Mouse (Mus musculus) hindbrain, embryonic 12.5 days (tissue): ENCODE data around the gene Zfp64. TPM values are rescaled to one million over a fixed set of nuclear protein-coding genes. Genes with fewer than 3 reads are reported as not detected.
A peak's percentile ranks its signal among the peaks of the same experiment; 100 is the strongest.

Experiments used
- ATAC-seq: fragments of 200-750 bp; cut with Nextera tagmentation; 2 replicates; pipeline ENCODE4 v1.8.0; 2017; ENCODE audit warnings: moderate TSS enrichment; ENCODE audit not compliant: low FRiP score
- H3K27ac ChIP-seq: fragments of 300-500 bp; sonication (generic); 2 replicates; pipeline ENCODE4 v1.5.1; 2016; ENCODE audit warnings: mild to moderate bottlenecking
- H3K27me3 ChIP-seq: fragments of 300-500 bp; sonication (generic); 2 replicates; pipeline ENCODE4 v1.6.1; 2016; ENCODE audit warnings: mild to moderate bottlenecking
- H3K36me3 ChIP-seq: fragments of 300-500 bp; sonication (generic); 2 replicates; pipeline ENCODE4 v1.6.1; 2016; ENCODE audit warnings: mild to moderate bottlenecking
- H3K4me1 ChIP-seq: fragments of 300-500 bp; sonication (generic); 2 replicates; pipeline ENCODE4 v1.6.1; 2016
- H3K4me2 ChIP-seq: fragments of 300-500 bp; sonication (generic); replicated peaks from 2 replicates; pipeline ENCODE4 v1.6.1; 2016; ENCODE audit warnings: mild to moderate bottlenecking
- H3K4me3 ChIP-seq: fragments of 300-500 bp; sonication (generic); 2 replicates; pipeline ENCODE4 v1.5.1; 2016; ENCODE audit warnings: mild to moderate bottlenecking
- H3K9ac ChIP-seq: fragments of 300-500 bp; sonication (generic); 2 replicates; pipeline ENCODE4 v1.6.1; 2016; ENCODE audit warnings: mild to moderate bottlenecking, moderate library complexity
- H3K9me3 ChIP-seq: fragments of 300-500 bp; sonication (generic); replicated peaks from 2 replicates; pipeline ENCODE4 v1.6.1; 2016; ENCODE audit warnings: mild to moderate bottlenecking
- WGBS: fragments of 180-500 bp; shearing (Covaris S2); methylation state at CpG from one replicate; pipeline ENCODE4 v1.1.7; 2016; 5-methylcytosine and 5-hydroxymethylcytosine counted together
- polyA plus RNA-seq: library from polyadenylated mRNA; unstranded; fragments of >200 nt; fragmentation: Nextera tagmentation; extraction: Ambion mirVana; gene quantifications from 2 replicates; pipeline ENCODE4 v1.2.1, GENCODE M21; 2016

The Zfp64 gene
- 37.7 and 39.0 TPM in 2 replicates for polyA plus RNA-seq

- Histone ChIP-seq H3K9me3 (no peaks in the 10 kb centered on the region), H3K9ac (peak within 1 kb of the TSS; percentile 82), H3K4me2 (peak within 1 kb of the TSS; percentile 76), H3K4me3 (peak within 1 kb of the TSS; percentile 69), H3K27me3 (no peaks in the 10 kb centered on the region), H3K4me1 (peaks cover 21% of the 10 kb centered on the region), H3K27ac (peak within 1 kb of the TSS; percentile 67), H3K36me3 (peaks cover 15% of the 10 kb centered on the region)
- WGBS = under 1% methylated on average over 52 of the region's 52 CpGs
- peak; percentile 84 for ATAC-seq
Measured at GRCm38 (mm10) chr2:168954835-168955716, at the start of gene Zfp64. TSS of gene Zfp64 (minus strand) at chr2:168955587.

DNA sequence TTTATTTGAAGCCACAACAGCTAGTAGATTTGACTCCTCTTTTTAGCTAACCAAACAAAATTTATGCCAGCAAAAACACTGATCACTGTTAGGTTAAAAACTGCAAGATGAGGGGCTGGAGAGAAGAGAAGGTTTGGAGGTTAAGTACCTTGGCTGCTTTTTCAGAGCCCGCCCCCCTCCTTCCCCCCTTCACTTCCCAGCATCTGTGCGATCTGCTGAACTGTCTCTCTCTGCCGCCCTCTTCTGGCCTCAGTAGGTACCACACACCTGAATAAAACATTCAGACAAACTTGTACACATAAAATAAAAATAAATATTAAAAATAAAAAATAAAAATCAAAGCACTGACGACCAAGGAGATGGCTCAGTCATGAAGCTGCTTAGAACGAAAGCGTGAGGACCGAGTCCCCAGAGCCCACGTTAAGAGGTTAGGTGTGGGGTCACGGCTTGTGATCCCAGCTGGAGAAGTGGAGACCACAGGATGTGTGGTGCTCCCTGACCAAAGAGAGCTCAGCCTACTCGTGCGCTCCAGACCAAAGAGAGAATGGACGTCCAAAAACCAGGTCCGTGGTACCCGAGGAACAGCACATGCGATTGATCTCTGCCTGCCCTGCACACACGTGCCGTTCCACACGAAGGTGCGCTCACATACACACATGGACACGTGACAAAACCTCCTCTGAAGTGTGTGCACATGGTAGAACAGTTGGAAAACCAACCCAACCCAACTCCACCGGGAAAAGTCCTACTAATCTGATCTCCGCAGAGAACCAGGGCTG, 37.4 kb upstream of the Zfp64 start:
- ATAC-seq = no peak

DNA sequence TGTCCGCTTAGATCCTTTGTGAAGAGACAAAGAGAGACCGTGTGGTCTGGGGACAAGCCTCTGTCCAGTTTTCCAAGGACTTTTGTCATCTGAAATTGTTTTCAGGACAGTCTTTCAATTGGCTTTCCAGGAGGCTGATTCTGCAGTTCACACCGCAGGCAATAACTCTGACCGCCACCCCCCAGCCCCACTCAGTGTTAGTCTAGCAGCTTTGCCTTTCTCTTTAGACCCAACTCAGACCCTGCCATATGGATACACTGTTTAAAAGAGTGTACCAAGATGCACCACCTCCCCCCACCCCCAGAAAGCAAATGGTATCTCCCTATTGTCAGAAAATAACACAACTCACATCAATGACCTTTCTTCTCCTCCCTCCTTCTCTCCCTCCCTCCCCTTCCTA, 35.6 kb upstream of the Zfp64 start:
- Histone ChIP-seq H3K4me2 (peak overlapping the region; percentile 25; the same call in 1 of the 2 replicates), H3K9me3 (no peaks in the 10 kb centered on the region; the same call in 1 of the 2 replicates), H3K4me1 (peaks cover 8% of the 10 kb centered on the region), H3K27ac (peak overlapping the region; percentile 48; the same call in 1 of the 2 replicates), H3K9ac (0 out of 2 replicates have a peak overlapping the region, but pooled peaks have one; percentile 1), H3K36me3 (no peaks in the 10 kb centered on the region), H3K4me3 (no peak overlapping the region), H3K27me3 (no peaks in the 10 kb centered on the region)
- no peak for ATAC-seq
- WGBS = 42% methylated on average over 4 of the region's 4 CpGs

More for the DNA sequence above, 37.4 kb upstream of the Zfp64 start:
- H3K4me3 ChIP-seq = no peak overlapping the region
- H3K4me1 ChIP-seq = peaks cover 8% of the 10 kb centered on the region
- no peaks in the 10 kb centered on the region for H3K36me3 ChIP-seq
- H3K9me3 ChIP-seq = no peaks in the 10 kb centered on the region; the same call in 1 of the 2 replicates
- WGBS = 76% methylated on average over 22 of the region's 22 CpGs
- no peak overlapping the region for H3K9ac ChIP-seq
- H3K27ac ChIP-seq = no peak overlapping the region
- H3K4me2 ChIP-seq = no peak overlapping the region
- no peaks in the 10 kb centered on the region for H3K27me3 ChIP-seq

DNA sequence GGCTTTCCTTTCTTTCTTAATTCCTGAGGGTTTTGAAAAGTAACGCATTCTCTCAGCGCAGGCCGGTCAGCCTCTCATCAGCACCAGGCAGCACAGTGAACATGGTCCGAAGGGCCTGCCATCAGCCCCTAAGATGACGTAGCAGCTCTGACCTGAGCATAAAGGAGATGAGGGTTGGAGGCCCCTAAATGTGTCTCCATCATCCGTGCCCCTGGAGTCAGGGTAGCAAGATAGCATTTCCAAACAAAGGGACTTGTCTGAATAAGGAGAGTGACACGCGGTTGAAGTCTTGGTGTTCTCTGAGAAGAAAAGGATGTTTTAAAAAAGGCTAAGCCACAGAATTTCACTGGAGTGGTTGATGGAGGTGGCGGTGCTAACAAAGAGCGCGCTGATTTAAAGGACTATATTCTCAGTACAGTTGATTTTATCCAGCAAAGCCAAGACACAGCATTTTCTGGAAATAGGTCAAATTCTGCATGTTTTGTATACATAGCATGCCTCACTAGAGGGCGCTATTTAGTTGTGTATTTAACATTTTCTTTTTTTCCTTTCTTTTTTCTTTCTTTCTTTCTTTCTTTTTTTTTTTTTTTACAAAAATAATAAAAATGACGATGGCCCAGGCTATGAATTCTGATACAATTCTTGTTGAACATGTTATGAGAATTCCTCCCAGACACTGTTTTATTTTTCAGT, 34.8 kb upstream of the Zfp64 start:
- no peaks in the 10 kb centered on the region for H3K36me3 ChIP-seq
- no peaks in the 10 kb centered on the region; the same call in 1 of the 2 replicates for H3K9me3 ChIP-seq
- H3K9ac ChIP-seq = no peak overlapping the region
- 50% methylated on average over 13 of the region's 13 CpGs for WGBS
- no peak overlapping the region for H3K4me3 ChIP-seq
- H3K4me2 ChIP-seq = peak overlapping the region; percentile 25; the same call in 1 of the 2 replicates
- H3K4me1 ChIP-seq = peaks cover 8% of the 10 kb centered on the region
- peak overlapping the region; percentile 55; the same call in 1 of the 2 replicates for H3K27ac ChIP-seq
- H3K27me3 ChIP-seq = no peaks in the 10 kb centered on the region
- no peak for ATAC-seq

DNA sequence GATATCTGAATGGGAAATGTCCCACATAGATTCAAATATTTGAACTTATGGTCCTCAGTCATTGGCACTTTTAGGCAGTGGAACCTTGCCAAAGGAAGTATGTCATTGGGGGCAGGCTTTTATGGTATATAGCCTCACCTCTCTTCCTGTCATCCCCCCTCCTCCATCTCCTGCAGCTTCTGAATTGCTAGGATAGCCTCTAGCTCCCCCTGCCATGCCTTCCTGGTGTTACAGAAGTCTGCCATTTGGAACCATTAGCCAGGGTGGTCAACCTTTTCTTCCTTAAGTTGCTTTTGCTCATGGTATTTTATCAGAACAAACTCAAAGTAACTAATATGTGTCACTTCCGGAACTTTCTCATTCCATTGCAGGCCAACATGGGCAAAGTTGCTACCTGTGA, 32.7 kb upstream of the Zfp64 start:
- ATAC-seq = no peak

DNA sequence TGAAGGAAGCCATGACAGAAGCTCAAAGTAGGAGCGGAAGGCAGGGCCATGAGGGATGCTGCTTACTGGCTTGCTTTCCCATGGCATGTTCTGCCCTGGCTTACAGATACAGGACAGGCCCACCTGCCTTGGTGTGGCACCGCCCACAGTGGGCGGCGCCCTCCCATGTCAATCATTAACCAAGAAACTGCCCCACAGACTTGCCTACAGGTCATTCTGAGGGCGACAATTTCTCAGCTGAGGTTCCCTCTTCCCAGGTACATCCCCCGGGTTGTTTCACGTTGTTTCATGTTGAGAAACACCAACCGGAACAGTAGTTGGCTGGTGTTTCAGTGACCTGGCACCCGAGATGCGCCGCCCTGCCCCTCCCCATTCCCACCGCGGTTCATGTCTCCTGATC, 32.0 kb upstream of the Zfp64 start:
- ATAC-seq = no peak
- Histone ChIP-seq H3K4me1 (peaks cover 8% of the 10 kb centered on the region), H3K9ac (no peak overlapping the region), H3K4me2 (no peak overlapping the region), H3K36me3 (no peaks in the 10 kb centered on the region), H3K9me3 (no peaks in the 10 kb centered on the region), H3K4me3 (no peak overlapping the region), H3K27me3 (no peaks in the 10 kb centered on the region), H3K27ac (no peak overlapping the region)
- 81% methylated on average over 13 of the region's 13 CpGs for WGBS

More for the DNA sequence above, 32.7 kb upstream of the Zfp64 start:
- H3K4me3 ChIP-seq = no peak overlapping the region
- no peak overlapping the region for H3K4me2 ChIP-seq
- no peaks in the 10 kb centered on the region for H3K9me3 ChIP-seq
- no peak overlapping the region for H3K9ac ChIP-seq
- H3K27ac ChIP-seq = no peak overlapping the region
- H3K4me1 ChIP-seq = peaks cover 8% of the 10 kb centered on the region
- 96% methylated on average over 1 of the region's 1 CpGs for WGBS
- no peaks in the 10 kb centered on the region for H3K36me3 ChIP-seq
- no peaks in the 10 kb centered on the region for H3K27me3 ChIP-seq

- H3K27ac ChIP-seq = no peak overlapping the region
- WGBS = 93% methylated on average over 7 of the region's 7 CpGs
- no peaks in the 10 kb centered on the region for H3K27me3 ChIP-seq
- no peak overlapping the region for H3K4me3 ChIP-seq
- H3K4me1 ChIP-seq = no peaks in the 10 kb centered on the region
- ATAC-seq = no peak
- no peak overlapping the region for H3K9ac ChIP-seq
- no peaks in the 10 kb centered on the region for H3K36me3 ChIP-seq
- H3K9me3 ChIP-seq = no peaks in the 10 kb centered on the region
- H3K4me2 ChIP-seq = no peak overlapping the region
Measured at GRCm38 (mm10) chr2:168981951-168982350, 26.6 kb upstream of the Zfp64 start.

DNA sequence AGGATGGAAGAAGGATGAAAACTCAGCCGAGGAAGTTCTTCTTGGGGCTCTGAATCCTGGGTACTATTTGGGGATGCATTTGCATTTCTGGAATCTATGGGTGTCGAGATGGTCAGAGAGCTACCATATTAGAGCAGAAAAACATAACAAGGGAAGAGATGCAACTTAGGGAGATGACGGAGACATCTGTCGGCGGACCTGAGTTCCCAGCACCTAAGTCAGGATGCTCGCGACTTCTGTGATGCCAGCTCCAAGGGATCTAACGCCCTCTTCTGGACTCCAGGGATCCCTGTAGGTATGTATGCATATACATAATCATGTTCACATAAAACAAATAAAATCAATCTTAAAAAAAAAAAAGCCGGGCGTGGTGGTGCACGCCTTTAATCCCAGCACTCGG, 26.1 kb upstream of the Zfp64 start:
- H3K4me3 ChIP-seq = no peak overlapping the region
- H3K4me2 ChIP-seq = peak overlapping the region; percentile 9; the same call in 1 of the 2 replicates
- WGBS = 76% methylated on average over 12 of the region's 12 CpGs

DNA sequence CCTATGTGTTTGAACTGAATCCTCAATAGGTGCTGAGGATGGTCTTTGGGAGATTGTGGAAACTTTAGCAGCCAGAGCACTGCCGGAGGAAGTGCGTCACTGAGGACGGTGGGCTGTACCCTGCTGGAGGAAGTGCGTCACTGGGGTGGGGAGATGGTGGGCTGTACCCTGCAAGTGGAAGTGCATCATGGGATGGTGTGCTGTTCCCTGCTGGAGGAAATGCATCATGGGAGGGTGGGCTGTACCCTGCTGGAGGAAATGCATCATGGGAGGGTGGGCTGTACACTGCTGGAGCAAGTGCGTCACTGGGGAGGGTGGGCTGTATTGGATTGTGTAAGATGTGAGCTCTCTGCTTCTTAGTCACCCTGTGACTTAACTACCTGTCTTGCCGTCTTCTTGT, 25.5 kb upstream of the Zfp64 start:
- no peaks in the 10 kb centered on the region for H3K4me1 ChIP-seq
- H3K36me3 ChIP-seq = no peaks in the 10 kb centered on the region
- no peaks in the 10 kb centered on the region for H3K9me3 ChIP-seq
- WGBS = 47% methylated on average over 6 of the region's 6 CpGs
- H3K4me3 ChIP-seq = no peak overlapping the region
- no peak overlapping the region for H3K27ac ChIP-seq
- H3K9ac ChIP-seq = no peak overlapping the region
- peak overlapping the region; percentile 15; the same call in 1 of the 2 replicates for H3K4me2 ChIP-seq
- ATAC-seq = peak; percentile 73
- no peaks in the 10 kb centered on the region for H3K27me3 ChIP-seq

More for the DNA sequence above, 26.1 kb upstream of the Zfp64 start:
- Histone ChIP-seq H3K9me3 (no peaks in the 10 kb centered on the region), H3K4me1 (no peaks in the 10 kb centered on the region), H3K27me3 (no peaks in the 10 kb centered on the region), H3K36me3 (no peaks in the 10 kb centered on the region), H3K27ac (no peak overlapping the region), H3K9ac (no peak overlapping the region)
- no peak for ATAC-seq

GRCm38 (mm10) chr2:168979742-168980141, 24.4 kb upstream of the Zfp64 start:
- ATAC-seq = no peak
- no peak overlapping the region for H3K27ac ChIP-seq
- no peaks in the 10 kb centered on the region for H3K27me3 ChIP-seq
- H3K4me1 ChIP-seq = no peaks in the 10 kb centered on the region
- H3K9me3 ChIP-seq = no peaks in the 10 kb centered on the region
- H3K36me3 ChIP-seq = no peaks in the 10 kb centered on the region
- WGBS = 52% methylated on average over 11 of the region's 11 CpGs
- H3K9ac ChIP-seq = no peak overlapping the region
- H3K4me3 ChIP-seq = no peak overlapping the region
- H3K4me2 ChIP-seq = no peak overlapping the region

GRCm38 (mm10) chr2:168978031-168978430, 22.6 kb upstream of the Zfp64 start:
- Histone ChIP-seq H3K4me3 (no peak overlapping the region), H3K4me2 (peak overlapping the region; percentile 3; the same call in 1 of the 2 replicates), H3K9ac (no peak overlapping the region), H3K4me1 (no peaks in the 10 kb centered on the region), H3K36me3 (no peaks in the 10 kb centered on the region), H3K27me3 (no peaks in the 10 kb centered on the region), H3K9me3 (no peaks in the 10 kb centered on the region), H3K27ac (no peak overlapping the region)
- no peak for ATAC-seq
- 53% methylated on average over 9 of the region's 9 CpGs for WGBS

DNA sequence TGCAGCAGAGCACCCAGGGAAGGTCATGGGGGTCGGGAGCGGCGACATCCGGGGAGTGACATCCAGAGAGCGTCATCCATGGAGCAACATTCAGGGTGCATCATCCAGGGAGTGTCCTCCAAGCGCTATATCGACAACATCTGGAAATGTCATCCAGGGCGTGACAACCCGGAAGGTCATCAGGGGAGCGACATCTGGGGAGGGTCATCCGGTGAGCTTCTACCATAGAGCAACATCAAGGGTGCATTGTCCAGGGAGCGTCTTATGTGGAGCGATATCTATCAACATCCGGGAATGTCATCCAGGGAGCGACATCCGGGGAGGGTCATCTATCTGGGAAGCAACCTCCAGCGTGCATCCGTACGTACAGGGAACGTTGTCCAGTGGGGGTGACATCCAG, 14.7 kb upstream of the Zfp64 start:
- Histone ChIP-seq H3K27me3 (no peaks in the 10 kb centered on the region), H3K4me2 (no peak overlapping the region), H3K36me3 (no peaks in the 10 kb centered on the region), H3K27ac (no peak overlapping the region), H3K9me3 (peaks cover 7% of the 10 kb centered on the region), H3K4me3 (no peak overlapping the region), H3K4me1 (no peaks in the 10 kb centered on the region), H3K9ac (no peak overlapping the region)
- ATAC-seq = no peak
- 96% methylated on average over 20 of the region's 20 CpGs for WGBS
